In genomic region chr9:21932006-21932405, GRCm38 (mm10) we compare ENCODE assay signal across 18 mouse cellular contexts. TPM values are rescaled to one million over a fixed set of nuclear protein-coding genes. Genes with fewer than 3 reads are reported as not detected.
"Had no signal": no experiment of that assay in that cellular context is flagged by ENCODE, and none has a peak within 500 bp of the region (broad histone marks: within the 10 kb centered on the region; RNA-seq: fewer than 3 reads in every experiment).

No protein-coding gene starts in this region.

- H3K36me3 ChIP-seq: lung, embryonic 15.5 days; midbrain, embryonic 13.5 days; midbrain, embryonic 15.5 days; neural tube, embryonic 12.5 days; stomach, embryonic 15.5 days had no signal

- H3K27ac ChIP-seq: lung, embryonic 15.5 days; macrophage; midbrain, embryonic 13.5 days; midbrain, embryonic 15.5 days; neural tube, embryonic 12.5 days; stomach, embryonic 15.5 days; stomach, postnatal 0 days had no signal

- H3K27me3 ChIP-seq: lung, embryonic 15.5 days; midbrain, embryonic 13.5 days; midbrain, embryonic 15.5 days; stomach, embryonic 15.5 days had no signal

- H3K4me3 ChIP-seq: lung, embryonic 15.5 days; megakaryocyte, embryonic 14.5 days; midbrain, embryonic 13.5 days; midbrain, embryonic 15.5 days; neural tube, embryonic 12.5 days; stomach, embryonic 15.5 days had no signal

- ATAC-seq: lung, postnatal 0 days; midbrain, embryonic 13.5 days; midbrain, embryonic 15.5 days had no signal

- DNase-seq: lung, adult 2 months; lung, postnatal 14 days; lung, postnatal 36 days; right cerebral cortex, postnatal 14 days; thymus, adult 2 months; thymus, postnatal 25 days; thymus, postnatal 4 days had no signal

- H3K9ac ChIP-seq: lung, embryonic 15.5 days; midbrain, embryonic 13.5 days; midbrain, embryonic 15.5 days; neural tube, embryonic 12.5 days; stomach, embryonic 15.5 days had no signal

- H3K9me3 ChIP-seq: lung, embryonic 15.5 days; midbrain, embryonic 13.5 days; midbrain, embryonic 15.5 days; neural tube, embryonic 12.5 days; stomach, embryonic 15.5 days had no signal

RNA-seq across cellular contexts. Expression of gene Ccdc159, which starts 4.7 kb away (rescaled TPM):
- total RNA-seq: monocyte, adult 5-6 weeks; neutrophil, adult 5-6 weeks had no signal

RNA-seq across cellular contexts. Expression of gene Plppr2, which starts 4.8 kb away (rescaled TPM):
- total RNA-seq: monocyte, adult 5-6 weeks; neutrophil, adult 5-6 weeks had no signal
